Mouse (Mus musculus) cerebellum, adult 2 months (tissue): ENCODE measurements at regions not wholly inside any gene's neighbourhood (a gene's known extent, or its start where the extent isn't known, plus 50 kb on each side); places are given as distances from the start of the nearest gene placed in this dataset.

Source experiments
- CTCF ChIP-seq: fragments of 200-500 bp; IDR thresholded peaks from 2 replicates; pipeline ENCODE4 v1.5.1; 2011; ENCODE audit warnings: low read depth, mild to moderate bottlenecking, control low read depth, low read length, moderate library complexity, borderline replicate concordance; ENCODE audit not compliant: insufficient read depth
- POLR2A ChIP-seq: fragments of 200-500 bp; IDR thresholded peaks from 2 replicates; pipeline ENCODE4 v1.6.1; 2011; ENCODE audit warnings: low read length, control low read depth, borderline replicate concordance; ENCODE audit not compliant: insufficient read depth

- TF ChIP-seq CTCF = no peak
- no peak for TF ChIP-seq POLR2A
Observed at GRCm38 (mm10) chr8:99724626-99725218, 308.5 kb upstream of the Cdh8 start.
